Mouse (Mus musculus) heart, adult 2 months (tissue): ENCODE measurements at regions not wholly inside any gene's neighbourhood (a gene's known extent, or its start where the extent isn't known, plus 50 kb on each side); places are given as distances from the start of the nearest gene placed in this dataset.

Source experiments
- DNase-seq, 2 experiments: peaks; one replicate each; pipeline ENCODE4 v3.0.0; 2021
- H3K27ac ChIP-seq: fragments of 200-600 bp; 2 replicates; pipeline ENCODE4 v1.8.1; 2022
- H3K27me3 ChIP-seq: fragments of 200-500 bp; 2 replicates; pipeline ENCODE4 v1.6.1; 2012; ENCODE audit warnings: mild to moderate bottlenecking, low read length, inconsistent platforms, mixed read lengths; ENCODE audit not compliant: control insufficient read depth, insufficient read depth
- H3K36me3 ChIP-seq: fragments of 200-500 bp; 2 replicates; pipeline ENCODE4 v1.6.1; 2012; ENCODE audit warnings: low read length, inconsistent platforms; ENCODE audit not compliant: control insufficient read depth, insufficient read depth
- H3K4me1 ChIP-seq: fragments of 200-500 bp; 2 replicates; pipeline ENCODE4 v1.6.1; 2011; ENCODE audit warnings: low read length; ENCODE audit not compliant: control insufficient read depth, insufficient read depth
- H3K4me3 ChIP-seq: fragments of 200-600 bp; 2 replicates; pipeline ENCODE4 v1.8.1; 2022
- H3K79me2 ChIP-seq: fragments of 200-500 bp; replicated peaks from 2 replicates; pipeline ENCODE4 v1.6.1; 2012; ENCODE audit warnings: mild to moderate bottlenecking, inconsistent platforms, low read length, moderate library complexity, mixed read lengths; ENCODE audit not compliant: control insufficient read depth, insufficient read depth
- H3K9ac ChIP-seq: fragments of 200-500 bp; 2 replicates; pipeline ENCODE4 v1.6.1; 2012; ENCODE audit warnings: low read depth, mild to moderate bottlenecking, control low read depth, inconsistent platforms, low read length, mixed read lengths
- CTCF ChIP-seq: fragments of 200-600 bp; IDR thresholded peaks from 2 replicates; pipeline ENCODE4 v1.8.1; 2022; ENCODE audit warnings: antibody characterized with exemption, mild to moderate bottlenecking, moderate library complexity
- EP300 ChIP-seq: fragments of 200-500 bp; IDR thresholded peaks from 2 replicates; pipeline ENCODE4 v1.6.1; 2011; ENCODE audit warnings: low read depth, low read length, control low read depth; ENCODE audit not compliant: insufficient read depth
- POLR2A ChIP-seq: fragments of 200-500 bp; IDR thresholded peaks from 2 replicates; pipeline ENCODE4 v1.6.1; 2011; ENCODE audit warnings: mild to moderate bottlenecking, low read depth, low read length, control low read depth; ENCODE audit not compliant: insufficient read depth
- WGBS: fragments of 180-500 bp; shearing (Covaris S2); methylation state at CpG from one replicate; pipeline ENCODE4 v1.1.7; 2018; 5-methylcytosine and 5-hydroxymethylcytosine counted together
- intact Hi-C: fragments of 180-260 bp; cut with DNase I; formaldehyde crosslinking; loops from one replicate; pipeline ENCODE4 v1.15.1; 2025

- WGBS, result 48% methylated on average over 6 of the region's 6 CpGs
- Histone ChIP-seq H3K36me3 (no peaks in the 10 kb centered on the region), H3K27me3 (0 out of 2 replicates have a peak, but pooled peaks cover 2% of the 10 kb centered on the region), H3K9ac (no peak overlapping the region), H3K4me3 (no peak overlapping the region), H3K4me1 (no peaks in the 10 kb centered on the region), H3K27ac (no peak overlapping the region), H3K79me2 (no peaks in the 10 kb centered on the region)
- no peak for TF ChIP-seq EP300
- intact Hi-C loops, result no loop called here
- DNase-seq, result no peak
Observed at GRCm38 (mm10) chr15:10767535-10767934, 53.1 kb upstream of the Rai14 start.

- Histone ChIP-seq H3K79me2 (no peaks in the 10 kb centered on the region), H3K4me1 (no peaks in the 10 kb centered on the region), H3K9ac (no peak overlapping the region), H3K27me3 (0 out of 2 replicates have a peak, but pooled peaks cover 2% of the 10 kb centered on the region), H3K36me3 (no peaks in the 10 kb centered on the region), H3K4me3 (no peak overlapping the region), H3K27ac (no peak overlapping the region)
- DNase-seq, result no peak
- whole genome bisulfite sequencing, result 60% methylated on average over 5 of the region's 5 CpGs
- TF ChIP-seq CTCF (no peak), EP300 (no peak), POLR2A (no peak)
- intact Hi-C loops, result loop anchor here (10.0 kb wide), 1 partner anchor 56 kb away; the partner anchor contains the start of gene Rai14
Observed at GRCm38 (mm10) chr15:10770410-10771310, 56.2 kb upstream of the Rai14 start.

- TF ChIP-seq POLR2A (no peak), CTCF (no peak), EP300 (no peak)
- no peak for DNase-seq
- H3K9ac ChIP-seq, result no peak overlapping the region
- no peak overlapping the region for H3K4me3 ChIP-seq
- no peaks in the 10 kb centered on the region for H3K79me2 ChIP-seq
- intact Hi-C loops, result loop anchor here (10.0 kb wide), 1 partner anchor 56 kb away; the partner anchor contains the start of gene Rai14
- no peak overlapping the region for H3K27ac ChIP-seq
- 0 out of 2 replicates have a peak, but pooled peaks cover 2% of the 10 kb centered on the region for H3K27me3 ChIP-seq
- no peaks in the 10 kb centered on the region for H3K4me1 ChIP-seq
- 12% methylated on average over 4 of the region's 4 CpGs for WGBS
- H3K36me3 ChIP-seq, result no peaks in the 10 kb centered on the region
Observed at GRCm38 (mm10) chr15:10771311-10771690, 56.9 kb upstream of the Rai14 start.

GRCm38 (mm10) chr15:10779941-10780620, 65.7 kb upstream of the Rai14 start:
- no peaks in the 10 kb centered on the region for H3K79me2 ChIP-seq
- TF ChIP-seq EP300 (0 out of 2 replicates have a peak, but pooled peaks have one; percentile 44), POLR2A (0 out of 2 replicates have a peak, but pooled peaks have one; percentile 27), CTCF (no peak)
- intact Hi-C loops, result loop anchor here (5.0 to 10.0 kb wide), 2 partner anchors 37 to 65 kb away; partner anchors contain the start of gene Rai14
- DNase-seq, result peak in 1 of 2 experiments; percentile 40
- no peaks in the 10 kb centered on the region for H3K27me3 ChIP-seq
- no peaks in the 10 kb centered on the region; the same call in 1 of the 2 replicates for H3K4me1 ChIP-seq
- H3K27ac ChIP-seq, result peak overlapping the region; percentile 62
- no peak overlapping the region for H3K9ac ChIP-seq
- peaks cover 4% of the 10 kb centered on the region for H3K36me3 ChIP-seq
- H3K4me3 ChIP-seq, result no peak overlapping the region
- 22% methylated on average over 13 of the region's 13 CpGs for WGBS

- no peaks in the 10 kb centered on the region for H3K27me3 ChIP-seq
- no peaks in the 10 kb centered on the region for H3K4me1 ChIP-seq
- H3K36me3 ChIP-seq, result no peaks in the 10 kb centered on the region
- H3K4me3 ChIP-seq, result no peak overlapping the region
- H3K27ac ChIP-seq, result no peak overlapping the region
- intact Hi-C loops, result no loop called here
- no peaks in the 10 kb centered on the region for H3K79me2 ChIP-seq
- WGBS, result 82% methylated on average over 6 of the region's 6 CpGs
- TF ChIP-seq EP300 (no peak), POLR2A (no peak), CTCF (no peak)
- H3K9ac ChIP-seq, result no peak overlapping the region
- no peak for DNase-seq
Observed at GRCm38 (mm10) chr15:10789371-10789770, 74.9 kb upstream of the Rai14 start.
